Mouse (Mus musculus): ENCODE data around the gene Gm9936. TPM values are rescaled to one million over a fixed set of nuclear protein-coding genes. Genes with fewer than 3 reads are reported as not detected.

Gm9936 gene
- polyA plus RNA-seq, 1 experiment = not detected

DNA sequence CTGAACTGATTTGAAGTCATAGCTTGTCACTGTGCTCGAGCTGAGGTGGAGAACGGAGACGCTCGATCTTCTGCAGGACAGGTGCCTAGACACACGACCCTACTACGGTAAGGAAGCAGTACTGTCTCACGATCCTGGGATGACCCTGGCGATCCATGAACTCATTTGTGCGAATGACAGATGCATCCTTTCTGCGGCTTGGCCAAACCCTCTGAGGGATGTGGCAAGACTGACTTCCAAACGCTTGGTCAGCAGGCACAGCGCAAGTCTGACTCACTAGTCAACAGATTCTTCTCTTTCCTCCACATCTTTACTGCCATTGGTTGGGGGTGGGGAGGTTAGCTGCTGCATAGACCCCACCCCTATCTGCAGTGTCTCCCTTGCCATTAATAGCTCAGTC, 31.1 kb downstream of the Gm9936 start:
- WGBS = 47% methylated on average over 12 of the region's 12 CpGs
- no peak for TF ChIP-seq CTCF (IDR thresholded peaks at IDR 0.05; ENCODE audit: control insufficient read depth, insufficient read depth, low read length)
- no peak for TF ChIP-seq POLR2A (IDR thresholded peaks at IDR 0.05; ENCODE audit: borderline replicate concordance, control insufficient read depth, low read depth, low read length)
- Histone ChIP-seq H3K4me3 (replicated peaks; ENCODE audit: control insufficient read depth, low read depth, low read length) (no peak overlapping the region), H3K4me1 (ENCODE audit: control insufficient read depth, insufficient read depth, low read length) (peaks cover 5% of the 10 kb centered on the region; the same call in 1 of the 2 replicates), H3K27ac (ENCODE audit: control insufficient read depth, insufficient read depth, low read depth, low read length, poor library complexity) (no peak overlapping the region)

DNA sequence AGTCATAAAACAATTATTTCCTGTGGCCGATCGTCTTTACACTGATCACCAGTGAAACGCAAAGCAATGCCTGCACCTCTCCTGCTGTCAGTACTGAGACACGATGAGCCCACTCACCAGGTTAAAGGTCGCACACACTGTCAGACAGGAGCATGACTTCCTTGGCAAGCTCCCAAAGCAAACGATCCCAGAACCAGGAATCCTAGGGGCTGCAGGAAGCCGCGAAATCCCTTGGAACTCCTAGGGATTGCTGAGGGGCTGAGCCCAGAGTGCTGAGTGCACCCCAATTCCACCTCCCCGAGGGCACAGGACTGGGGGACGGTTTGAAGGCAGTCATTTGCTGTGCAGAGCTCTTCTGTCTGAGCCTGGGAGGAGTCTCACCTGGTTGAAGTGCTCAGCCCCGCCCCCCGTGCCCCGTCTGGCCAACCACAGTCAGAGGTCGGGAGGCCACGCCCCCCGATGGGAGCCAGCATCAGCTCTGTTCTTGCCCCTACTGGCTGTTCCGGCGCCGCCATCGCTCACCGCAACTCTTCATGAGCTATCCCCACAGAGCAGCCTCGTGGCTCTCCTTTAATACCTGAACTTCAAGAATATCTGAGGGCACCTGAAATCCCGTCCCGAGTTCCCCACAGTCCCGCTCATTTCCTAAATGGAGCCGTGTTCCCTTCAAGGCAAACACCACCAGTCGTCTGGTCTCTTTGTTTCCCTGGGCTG, 32.3 kb downstream of the Gm9936 start:
- TF ChIP-seq POLR2A (IDR thresholded peaks at IDR 0.05; ENCODE audit: borderline replicate concordance, control insufficient read depth, low read depth, low read length) = 0 out of 2 replicates have a peak, but pooled peaks have one; percentile 18
- peak; percentile 19; the same call in 1 of the 2 replicates for TF ChIP-seq CTCF (IDR thresholded peaks at IDR 0.05; ENCODE audit: control insufficient read depth, insufficient read depth, low read length)
- Histone ChIP-seq H3K4me3 (replicated peaks; ENCODE audit: control insufficient read depth, low read depth, low read length) (peak overlapping the region; percentile 51), H3K27ac (ENCODE audit: control insufficient read depth, insufficient read depth, low read depth, low read length, poor library complexity) (no peak overlapping the region), H3K4me1 (ENCODE audit: control insufficient read depth, insufficient read depth, low read length) (peaks cover 5% of the 10 kb centered on the region; the same call in 1 of the 2 replicates)
- WGBS = 6% methylated on average over 27 of the region's 27 CpGs

DNA sequence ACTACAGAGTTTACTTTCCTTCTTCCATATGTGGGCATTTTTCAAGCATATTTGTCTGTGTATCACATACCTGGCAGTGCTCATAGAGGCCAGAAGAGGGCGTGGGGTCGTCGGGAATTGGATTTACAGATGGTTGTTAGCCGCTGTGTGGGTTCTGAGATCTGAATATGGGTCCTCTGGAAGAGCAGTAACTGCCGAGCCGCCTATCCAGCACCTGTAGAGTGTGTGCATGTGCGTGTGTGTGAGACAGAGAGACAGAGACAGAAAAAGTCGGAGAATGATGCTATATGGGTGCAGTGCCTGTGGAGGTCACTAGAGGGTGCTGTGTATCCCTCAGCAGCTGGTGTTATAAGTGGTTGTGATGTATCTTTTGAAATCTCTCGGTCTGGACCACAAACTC, 34.3 kb downstream of the Gm9936 start:
- H3K4me3 ChIP-seq (replicated peaks; ENCODE audit: control insufficient read depth, low read depth, low read length) = peak overlapping the region; percentile 54
- TF ChIP-seq CTCF (IDR thresholded peaks at IDR 0.05; ENCODE audit: control insufficient read depth, insufficient read depth, low read length) (peak; percentile 79), POLR2A (IDR thresholded peaks at IDR 0.05; ENCODE audit: borderline replicate concordance, control insufficient read depth, low read depth, low read length) (no peak)
- 6% methylated on average over 9 of the region's 9 CpGs for WGBS

DNA sequence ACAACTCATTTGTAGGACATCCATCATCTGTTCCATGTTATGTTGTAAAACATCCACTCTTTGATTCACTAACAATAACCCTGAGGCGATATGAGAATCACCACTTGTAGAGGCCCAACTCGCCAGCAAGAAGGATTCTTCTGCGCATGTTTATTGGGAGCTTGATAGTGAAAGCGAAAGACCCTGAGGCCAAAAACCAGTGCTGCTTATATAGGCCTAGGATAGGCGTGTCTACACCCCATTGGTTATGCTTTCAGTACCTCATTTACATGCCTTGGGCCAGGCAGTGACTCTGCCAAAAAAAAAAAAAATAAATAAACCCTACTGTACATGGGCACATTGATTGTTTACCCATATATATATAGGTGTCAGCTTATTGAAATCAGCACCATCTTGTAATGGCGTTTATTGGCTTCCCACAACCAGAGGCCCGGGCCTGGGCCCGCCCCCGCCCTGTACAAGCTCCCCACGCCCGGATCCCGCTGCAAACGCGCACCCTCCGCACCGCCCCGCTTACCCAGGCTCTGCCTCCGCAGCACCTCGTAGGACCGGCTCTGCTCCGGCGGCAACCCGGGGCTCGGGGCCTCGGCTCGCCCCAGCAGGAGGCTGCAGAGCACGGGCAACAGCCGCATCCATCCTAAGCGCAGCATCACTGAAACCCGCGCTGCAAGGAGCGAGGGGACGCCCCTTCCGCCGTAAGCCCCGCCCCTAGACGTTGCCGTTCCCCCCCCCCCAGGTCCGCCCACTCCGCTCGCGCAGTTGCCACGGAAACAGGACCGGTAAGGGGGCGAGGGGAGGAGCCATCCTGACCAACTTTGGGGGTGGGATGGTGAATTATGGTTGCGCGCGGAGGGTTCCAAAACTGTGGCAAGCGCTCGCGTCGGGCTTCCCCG, 35.4 kb downstream of the Gm9936 start, which contains the start of gene 1500011B03Rik:
Gene 1500011B03Rik, minus strand, starts transcription at position 673 of the 893 bp plus-strand sequence.
- no peak within 1 kb of the TSS; the same call in 1 of the 2 replicates for H3K27ac ChIP-seq (ENCODE audit: control insufficient read depth, insufficient read depth, low read depth, low read length, poor library complexity)
- peak within 1 kb of the TSS; percentile 54 for H3K4me3 ChIP-seq (replicated peaks; ENCODE audit: control insufficient read depth, low read depth, low read length)
- 15% methylated on average over 53 of the region's 53 CpGs for whole genome bisulfite sequencing
- TF ChIP-seq CTCF (IDR thresholded peaks at IDR 0.05; ENCODE audit: control insufficient read depth, insufficient read depth, low read length) (no peak), POLR2A (IDR thresholded peaks at IDR 0.05; ENCODE audit: borderline replicate concordance, control insufficient read depth, low read depth, low read length) (peak; percentile 27; the same call in 1 of the 2 replicates)
- H3K4me1 ChIP-seq (ENCODE audit: control insufficient read depth, insufficient read depth, low read length) = peaks cover 5% of the 10 kb centered on the region; the same call in 1 of the 2 replicates

More for the DNA sequence above, 34.3 kb downstream of the Gm9936 start:
- H3K4me1 ChIP-seq (ENCODE audit: control insufficient read depth, insufficient read depth, low read length) = peaks cover 5% of the 10 kb centered on the region; the same call in 1 of the 2 replicates
- no peak overlapping the region for H3K27ac ChIP-seq (ENCODE audit: control insufficient read depth, insufficient read depth, low read depth, low read length, poor library complexity)

DNA sequence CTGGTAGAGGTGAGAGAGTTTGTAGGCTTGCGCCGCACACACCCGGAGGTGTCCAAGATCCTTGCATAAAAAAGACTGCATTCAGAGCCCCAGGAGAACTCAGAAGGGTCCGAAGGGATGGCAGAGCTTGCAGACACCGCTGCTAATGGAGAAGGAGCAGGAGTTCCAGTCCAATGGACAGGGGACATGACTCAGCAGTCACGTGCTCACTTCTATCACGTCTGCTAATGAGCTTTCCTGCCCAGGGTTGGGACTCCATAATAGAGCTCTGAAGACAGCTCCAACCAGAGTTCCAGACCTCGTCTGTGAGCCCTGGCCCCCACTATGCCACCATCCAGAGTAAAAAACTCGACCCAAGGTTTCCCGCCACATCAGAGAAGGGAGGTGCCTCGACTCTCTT, 40.4 kb downstream of the Gm9936 start:
- Histone ChIP-seq H3K27ac (ENCODE audit: control insufficient read depth, insufficient read depth, low read depth, low read length, poor library complexity) (no peak overlapping the region), H3K4me3 (replicated peaks; ENCODE audit: control insufficient read depth, low read depth, low read length) (no peak overlapping the region), H3K4me1 (ENCODE audit: control insufficient read depth, insufficient read depth, low read length) (no peaks in the 10 kb centered on the region)
- TF ChIP-seq CTCF (IDR thresholded peaks at IDR 0.05; ENCODE audit: control insufficient read depth, insufficient read depth, low read length) = no peak
- no peak for TF ChIP-seq POLR2A (IDR thresholded peaks at IDR 0.05; ENCODE audit: borderline replicate concordance, control insufficient read depth, low read depth, low read length)
- WGBS = 67% methylated on average over 11 of the region's 11 CpGs

DNA sequence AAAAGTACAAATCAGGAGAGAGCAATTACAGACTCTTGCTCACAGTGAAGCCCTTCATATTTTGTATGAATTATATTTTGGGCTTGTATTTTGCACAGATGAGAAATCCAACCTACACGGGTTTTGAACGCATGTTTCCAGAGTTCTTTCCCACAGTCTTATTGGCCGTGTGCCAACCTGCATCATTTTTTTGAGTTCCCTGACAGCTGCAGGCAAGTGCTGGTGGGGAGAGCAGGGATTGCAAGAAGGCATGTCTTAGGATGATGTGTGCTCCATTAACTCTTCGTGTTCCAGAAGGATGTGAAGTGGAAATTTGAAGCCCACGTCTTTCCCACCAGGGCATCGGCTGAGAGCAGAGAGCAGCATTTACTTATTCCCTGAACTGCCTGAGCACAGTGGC, 41.9 kb downstream of the Gm9936 start:
- H3K4me1 ChIP-seq (ENCODE audit: control insufficient read depth, insufficient read depth, low read length) = no peaks in the 10 kb centered on the region
- WGBS = 79% methylated on average over 6 of the region's 6 CpGs
- H3K27ac ChIP-seq (ENCODE audit: control insufficient read depth, insufficient read depth, low read depth, low read length, poor library complexity) = no peak overlapping the region
- TF ChIP-seq CTCF (IDR thresholded peaks at IDR 0.05; ENCODE audit: control insufficient read depth, insufficient read depth, low read length) = no peak
- H3K4me3 ChIP-seq (replicated peaks; ENCODE audit: control insufficient read depth, low read depth, low read length) = no peak overlapping the region

DNA sequence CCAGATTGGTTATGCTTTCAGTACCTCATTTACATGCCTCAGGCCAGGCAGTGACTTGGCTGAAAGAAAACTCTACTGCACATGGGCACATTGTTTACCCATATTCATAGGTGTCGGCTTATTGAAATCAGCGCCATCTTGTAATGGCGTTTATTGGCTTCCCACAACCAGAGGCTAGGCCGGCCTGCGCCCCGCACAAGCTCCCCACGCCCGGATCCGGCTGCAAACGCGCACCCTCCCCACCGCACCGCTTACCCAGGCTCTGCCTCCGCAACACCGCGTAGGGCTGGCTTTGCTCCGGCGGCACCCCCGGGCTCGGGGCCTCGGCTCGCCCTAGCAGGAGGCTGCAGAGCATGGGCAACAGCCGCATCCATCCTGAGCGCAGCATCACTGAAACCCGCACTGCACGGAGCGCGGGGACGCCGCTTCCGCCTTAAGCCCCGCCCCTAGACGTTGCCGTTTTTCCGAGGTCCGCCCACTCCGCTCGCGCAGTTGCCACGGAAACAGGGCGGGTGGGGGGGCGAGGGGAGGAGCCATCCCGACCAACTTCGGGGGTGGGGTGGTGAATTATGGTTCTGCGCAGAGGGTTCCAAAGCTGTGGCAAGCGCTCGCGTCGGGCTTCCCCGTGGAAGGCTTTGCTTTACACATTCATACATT, 44.8 kb downstream of the Gm9936 start:
- H3K4me3 ChIP-seq (replicated peaks; ENCODE audit: control insufficient read depth, low read depth, low read length) = peak overlapping the region; percentile 94
- WGBS = 1% methylated on average over 50 of the region's 50 CpGs
- H3K27ac ChIP-seq (ENCODE audit: control insufficient read depth, insufficient read depth, low read depth, low read length, poor library complexity) = peak overlapping the region; percentile 85
- peak; percentile 94; the same call in 1 of the 2 replicates for TF ChIP-seq POLR2A (IDR thresholded peaks at IDR 0.05; ENCODE audit: borderline replicate concordance, control insufficient read depth, low read depth, low read length)
- no peak for TF ChIP-seq CTCF (IDR thresholded peaks at IDR 0.05; ENCODE audit: control insufficient read depth, insufficient read depth, low read length)
- no peaks in the 10 kb centered on the region for H3K4me1 ChIP-seq (ENCODE audit: control insufficient read depth, insufficient read depth, low read length)
